Comparison of ENCODE assay signal across 25 mouse cellular contexts in the genomic region with DNA sequence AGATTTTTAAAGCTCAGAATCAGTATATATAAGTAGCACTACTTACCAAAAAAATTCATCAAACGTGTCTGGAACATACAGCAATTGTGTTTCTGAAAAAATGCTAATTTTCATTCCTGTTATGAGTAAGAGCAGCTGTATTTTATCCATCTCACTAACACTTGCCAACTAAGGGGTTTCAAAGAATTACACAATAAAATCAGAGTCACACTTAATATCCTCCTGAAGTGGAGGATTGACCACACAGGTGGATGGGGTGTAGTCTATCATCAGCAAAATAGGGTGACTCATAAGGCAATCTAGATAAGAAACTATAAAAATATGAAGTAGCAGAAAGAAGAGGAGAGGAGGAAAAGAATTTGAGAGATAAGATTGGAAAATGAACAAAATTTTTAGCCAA.
"Had no signal": no experiment of that assay in that cellular context is flagged by ENCODE, and none has a peak within 500 bp of the region (broad histone marks: within the 10 kb centered on the region; RNA-seq: fewer than 3 reads in every experiment).

No protein-coding gene starts in this region.

- DNase-seq: gastrocnemius, postnatal 14 days; gastrocnemius, postnatal 36 days; heart, adult 11 months; heart, adult 2 months; heart, postnatal 14 days; heart, postnatal 36 days; kidney, adult 11 months; kidney, adult 2 months; kidney, adult 9 months; kidney, postnatal 14 days; kidney, postnatal 36 days; liver had no signal

- H3K4me3 ChIP-seq: heart, adult 2 months; heart, embryonic 13.5 days; heart, embryonic 15.5 days; hindbrain, embryonic 13.5 days; hindbrain, embryonic 15.5 days; kidney, embryonic 15.5 days; layer of hippocampus, adult 2 months; left cerebral cortex, adult 2 months; limb, embryonic 10.5 days; limb, embryonic 12.5 days had no signal

- H3K27ac ChIP-seq: heart, adult 2 months; heart, embryonic 13.5 days; heart, embryonic 15.5 days; hindbrain, embryonic 13.5 days; hindbrain, embryonic 15.5 days; hindbrain, postnatal 0 days; kidney, embryonic 15.5 days; kidney, postnatal 0 days; layer of hippocampus, adult 2 months; left cerebral cortex, adult 2 months; limb, embryonic 10.5 days; limb, embryonic 12.5 days had no signal

- ATAC-seq: forebrain, embryonic 16.5 days; hindbrain, postnatal 0 days had no signal

- H3K27me3 ChIP-seq: heart, embryonic 13.5 days; heart, embryonic 15.5 days; hindbrain, embryonic 13.5 days; hindbrain, embryonic 15.5 days; kidney, embryonic 15.5 days; limb, embryonic 12.5 days had no signal

- H3K4me2 ChIP-seq: heart, embryonic 11.5 days; heart, embryonic 13.5 days; heart, embryonic 15.5 days; hindbrain, embryonic 13.5 days; hindbrain, embryonic 15.5 days; kidney, embryonic 15.5 days; limb, embryonic 12.5 days had no signal

- H3K4me1 ChIP-seq: heart, embryonic 13.5 days; heart, embryonic 15.5 days; hindbrain, embryonic 13.5 days; hindbrain, embryonic 15.5 days; kidney, embryonic 15.5 days; limb, embryonic 10.5 days; limb, embryonic 12.5 days had no signal

- H3K36me3 ChIP-seq: heart, embryonic 13.5 days; heart, embryonic 15.5 days; hindbrain, embryonic 13.5 days; hindbrain, embryonic 15.5 days; kidney, embryonic 15.5 days; limb, embryonic 10.5 days; limb, embryonic 12.5 days had no signal

- H3K9me3 ChIP-seq: heart, embryonic 13.5 days; heart, embryonic 15.5 days; hindbrain, embryonic 13.5 days; hindbrain, embryonic 15.5 days; kidney, embryonic 15.5 days; limb, embryonic 10.5 days; limb, embryonic 12.5 days had no signal

- H3K9ac ChIP-seq: heart, embryonic 13.5 days; heart, embryonic 15.5 days; hindbrain, embryonic 13.5 days; hindbrain, embryonic 15.5 days; kidney, embryonic 15.5 days; limb, embryonic 12.5 days had no signal
